Mouse (Mus musculus): ENCODE measurements around the gene Sdf2. TPM values are rescaled to one million over a fixed set of nuclear protein-coding genes. Genes with fewer than 3 reads are reported as not detected.
A peak's percentile ranks its signal among the peaks of the same experiment; 100 is the strongest.
"Not testable (repeated sequence)": the region's sequence is repeated elsewhere in the genome, so short reads cannot be mapped to it uniquely, and the experiment has no call there.

Sdf2 gene
- polyA plus RNA-seq, 1 experiment from 2014 or later, result 110 TPM

DNA sequence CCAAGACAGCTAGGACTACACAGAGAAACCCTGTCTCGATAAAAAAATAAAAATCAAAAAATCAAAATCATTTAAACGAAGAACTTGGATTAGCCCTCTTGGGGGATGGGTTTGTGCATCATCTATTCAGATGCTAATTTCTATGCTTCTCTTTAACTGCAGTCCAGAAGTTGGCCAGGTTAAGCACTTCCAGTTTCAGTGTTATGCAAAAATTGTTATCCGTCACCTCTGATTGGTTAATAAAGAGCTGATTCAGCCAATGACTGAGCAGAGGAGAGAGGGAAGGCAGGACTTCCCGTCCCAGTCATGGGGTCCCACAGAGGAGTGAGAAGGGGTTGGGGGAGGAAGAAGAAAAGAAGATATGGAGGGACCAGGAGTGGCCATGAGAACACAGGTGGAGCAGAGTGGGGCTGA lies 2.2 kb downstream of the Sdf2 start:
- H3K9ac ChIP-seq (ENCODE audit: low read depth, low read length), result no peak overlapping the region
- H3K4me2 ChIP-seq (ENCODE audit: low read length), result no peak overlapping the region
- 52% methylated on average over 4 of the region's 4 CpGs for WGBS
- H3K36me3 ChIP-seq (ENCODE audit: control insufficient read depth, insufficient read depth, low read length), result peaks cover 5% of the 10 kb centered on the region
- no peak for ATAC-seq
- no peaks in the 10 kb centered on the region for H3K9me3 ChIP-seq (ENCODE audit: control insufficient read depth, low read length)
- H3K4me1 ChIP-seq (ENCODE audit: control insufficient read depth, insufficient read depth, low read depth, low read length), result peaks cover 35% of the 10 kb centered on the region
- H3K27ac ChIP-seq (ENCODE audit: low read depth, low read length), result no peak overlapping the region
- H3K4me3 ChIP-seq (ENCODE audit: low read length), result no peak overlapping the region
- no peaks in the 10 kb centered on the region for H3K27me3 ChIP-seq (replicated peaks; ENCODE audit: control insufficient read depth, insufficient read depth, low read length)

DNA sequence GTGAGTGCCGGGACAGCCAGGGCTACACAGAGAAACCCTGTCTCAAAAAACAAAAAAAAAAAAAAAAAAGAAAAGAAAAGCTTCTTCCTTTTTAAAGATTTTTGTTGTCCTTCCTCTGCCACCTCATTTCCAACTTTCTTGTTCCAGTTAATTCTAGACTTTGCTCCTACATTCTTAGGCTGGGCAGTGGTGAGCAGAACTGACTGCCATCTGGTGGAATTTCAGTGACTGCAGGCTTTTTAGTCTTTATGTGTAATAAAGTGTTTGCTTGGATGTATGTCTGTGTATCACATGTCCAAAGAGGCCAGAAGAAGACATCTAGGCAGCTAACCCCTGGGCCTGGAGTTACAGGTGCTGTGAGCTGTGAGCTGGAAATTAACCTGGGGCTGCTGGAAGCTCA lies 11.1 kb downstream of the Sdf2 start:
- H3K9ac ChIP-seq (ENCODE audit: low read depth, low read length), result no peak overlapping the region
- no peak overlapping the region for H3K4me3 ChIP-seq (ENCODE audit: low read length)
- no peak for ATAC-seq
- peaks cover 13% of the 10 kb centered on the region for H3K36me3 ChIP-seq (ENCODE audit: control insufficient read depth, insufficient read depth, low read length)
- no peaks in the 10 kb centered on the region for H3K4me1 ChIP-seq (ENCODE audit: control insufficient read depth, insufficient read depth, low read depth, low read length)
- no peaks in the 10 kb centered on the region for H3K27me3 ChIP-seq (replicated peaks; ENCODE audit: control insufficient read depth, insufficient read depth, low read length)
- no peaks in the 10 kb centered on the region for H3K9me3 ChIP-seq (ENCODE audit: control insufficient read depth, low read length)
- no peak overlapping the region for H3K27ac ChIP-seq (ENCODE audit: low read depth, low read length)
- WGBS, result 94% methylated on average over 1 of the region's 1 CpGs
- H3K4me2 ChIP-seq (ENCODE audit: low read length), result no peak overlapping the region

DNA sequence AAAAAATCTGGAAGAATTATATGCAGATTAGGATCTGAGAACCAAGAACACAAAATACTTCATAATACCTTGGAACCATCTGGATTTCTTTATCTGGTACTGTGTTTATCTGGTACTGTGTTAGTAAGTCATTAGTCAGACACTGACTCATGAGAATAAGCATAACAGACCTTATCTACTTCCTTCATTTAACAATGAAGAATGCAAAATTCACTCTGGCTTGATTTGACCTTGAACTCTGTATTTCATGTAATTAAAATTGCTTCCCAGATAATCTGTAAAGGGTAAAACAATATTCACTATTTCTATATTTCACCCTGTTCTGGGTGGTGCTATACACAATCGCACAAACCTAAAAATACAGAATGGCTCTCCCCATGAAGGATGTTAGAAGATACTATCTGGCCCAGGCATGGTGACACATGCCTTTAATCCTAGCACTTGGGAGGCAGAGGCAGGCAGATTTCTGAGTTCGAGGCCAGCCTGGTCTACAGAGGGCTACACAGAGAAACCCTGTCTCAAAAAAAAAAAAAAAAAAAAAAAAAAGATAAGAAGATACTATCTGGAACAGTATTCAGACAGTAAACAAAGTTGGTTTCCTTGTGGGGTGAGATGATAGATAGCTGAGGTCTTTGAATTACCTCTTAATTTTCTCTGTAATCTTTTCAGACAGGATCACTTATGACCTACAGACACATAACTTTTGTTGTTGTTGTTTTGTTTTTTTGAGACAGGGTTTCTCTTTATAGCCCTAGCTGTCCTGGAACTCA lies 15.1 kb downstream of the Sdf2 start:
- Histone ChIP-seq H3K27me3 (replicated peaks; ENCODE audit: control insufficient read depth, insufficient read depth, low read length) (no peaks in the 10 kb centered on the region), H3K36me3 (ENCODE audit: control insufficient read depth, insufficient read depth, low read length) (peaks cover 12% of the 10 kb centered on the region), H3K27ac (ENCODE audit: low read depth, low read length) (no peak overlapping the region), H3K4me1 (ENCODE audit: control insufficient read depth, insufficient read depth, low read depth, low read length) (peaks cover 10% of the 10 kb centered on the region), H3K4me3 (ENCODE audit: low read length) (peak overlapping the region; percentile 89), H3K9me3 (ENCODE audit: control insufficient read depth, low read length) (no peaks in the 10 kb centered on the region), H3K4me2 (ENCODE audit: low read length) (peak overlapping the region; percentile 77), H3K9ac (ENCODE audit: low read depth, low read length) (no peak overlapping the region)
- WGBS, result 95% methylated on average over 2 of the region's 2 CpGs
- ATAC-seq, result no peak

DNA sequence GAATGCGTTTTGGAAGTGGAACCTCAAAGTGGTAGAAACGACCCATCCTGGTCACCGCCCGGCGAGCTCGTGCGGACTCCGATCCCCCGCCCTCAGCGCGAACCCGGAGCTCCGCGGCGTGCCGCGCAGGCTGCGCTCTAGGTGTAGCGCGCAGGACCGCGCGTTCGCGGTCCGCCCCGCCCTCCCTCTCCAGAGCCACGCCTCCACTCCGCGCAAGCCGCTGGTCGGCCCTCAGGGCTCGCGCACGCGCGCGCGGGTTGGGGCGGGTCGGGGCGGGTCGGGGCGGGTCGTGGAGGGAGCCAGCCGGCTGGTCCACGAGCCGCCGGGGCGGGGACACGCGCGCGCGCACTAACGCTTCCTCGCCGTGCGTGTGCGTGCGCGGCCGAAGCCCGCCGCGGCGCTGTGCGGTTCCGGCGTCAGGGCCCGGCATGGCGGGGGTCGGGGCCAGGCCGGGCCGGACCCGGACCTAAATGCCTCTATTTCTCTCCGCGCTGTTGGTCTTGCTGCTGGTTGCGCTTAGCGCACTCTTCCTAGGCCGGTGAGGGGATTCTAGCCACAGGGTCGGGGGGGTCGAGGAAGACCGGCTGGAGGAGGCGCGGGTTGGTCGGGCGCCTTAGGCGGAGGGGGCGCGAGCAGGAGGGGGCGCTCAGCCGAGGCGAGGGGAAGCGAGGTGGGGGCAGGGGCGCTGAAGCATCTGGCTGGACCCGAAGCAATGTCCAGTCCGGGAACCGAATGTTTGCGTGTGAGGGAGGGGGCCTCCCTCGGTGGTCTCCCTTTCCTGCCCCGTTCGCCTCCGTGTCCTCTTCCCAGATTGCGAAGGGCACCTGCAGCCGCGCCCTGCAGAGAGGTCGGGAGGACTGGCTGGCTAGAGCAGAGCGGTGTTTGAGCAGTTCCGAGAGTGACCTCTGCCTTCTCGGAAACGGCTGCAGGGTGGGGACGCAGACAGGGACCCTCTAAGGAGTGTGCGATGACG lies 16.1 kb downstream of the Sdf2 start, which contains the start of gene 2610507B11Rik:
Gene 2610507B11Rik, plus strand, starts transcription at position 373 of the 973 bp plus-strand sequence.
- Histone ChIP-seq H3K4me2 (ENCODE audit: low read length) (peak within 1 kb of the TSS; percentile 77), H3K9ac (ENCODE audit: low read depth, low read length) (peak within 1 kb of the TSS; percentile 89), H3K9me3 (ENCODE audit: control insufficient read depth, low read length) (no peaks in the 10 kb centered on the region), H3K27ac (ENCODE audit: low read depth, low read length) (peak within 1 kb of the TSS; percentile 86), H3K36me3 (ENCODE audit: control insufficient read depth, insufficient read depth, low read length) (peaks cover 18% of the 10 kb centered on the region), H3K27me3 (replicated peaks; ENCODE audit: control insufficient read depth, insufficient read depth, low read length) (no peaks in the 10 kb centered on the region), H3K4me3 (ENCODE audit: low read length) (peak within 1 kb of the TSS; percentile 89), H3K4me1 (ENCODE audit: control insufficient read depth, insufficient read depth, low read depth, low read length) (peaks cover 10% of the 10 kb centered on the region)
- under 1% methylated on average over 86 of the region's 115 CpGs for WGBS
- peak; percentile 97 for ATAC-seq

DNA sequence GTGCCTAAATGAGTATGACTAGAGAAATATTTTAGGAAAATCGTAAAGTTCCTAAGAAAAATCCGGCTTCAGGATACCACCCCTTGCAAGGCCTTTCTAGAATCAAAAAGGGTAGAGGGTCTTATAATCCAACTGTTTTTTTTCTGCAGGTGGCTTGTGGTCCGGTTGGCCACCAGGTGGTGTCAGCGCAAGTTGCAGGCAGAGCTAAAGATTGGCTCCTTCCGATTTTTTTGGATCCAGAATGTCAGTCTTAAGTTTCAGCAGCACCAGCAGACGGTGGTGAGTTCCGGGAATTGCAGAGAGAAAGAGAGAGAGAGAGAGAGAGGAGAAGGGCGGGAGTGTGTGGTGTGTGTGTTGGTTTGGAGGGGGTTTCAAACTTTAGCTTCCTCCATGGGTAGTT lies 17.0 kb downstream of the Sdf2 start:
- H3K4me2 ChIP-seq (ENCODE audit: low read length), result peak overlapping the region; percentile 77
- H3K36me3 ChIP-seq (ENCODE audit: control insufficient read depth, insufficient read depth, low read length), result peaks cover 25% of the 10 kb centered on the region
- peaks cover 10% of the 10 kb centered on the region for H3K4me1 ChIP-seq (ENCODE audit: control insufficient read depth, insufficient read depth, low read depth, low read length)
- H3K27me3 ChIP-seq (replicated peaks; ENCODE audit: control insufficient read depth, insufficient read depth, low read length), result no peaks in the 10 kb centered on the region
- no peak overlapping the region for H3K27ac ChIP-seq (ENCODE audit: low read depth, low read length)
- peak overlapping the region; percentile 89 for H3K4me3 ChIP-seq (ENCODE audit: low read length)
- ATAC-seq, result no peak
- peak overlapping the region; percentile 43 for H3K9ac ChIP-seq (ENCODE audit: low read depth, low read length)
- H3K9me3 ChIP-seq (ENCODE audit: control insufficient read depth, low read length), result no peaks in the 10 kb centered on the region
- WGBS, result 4% methylated on average over 8 of the region's 8 CpGs

DNA sequence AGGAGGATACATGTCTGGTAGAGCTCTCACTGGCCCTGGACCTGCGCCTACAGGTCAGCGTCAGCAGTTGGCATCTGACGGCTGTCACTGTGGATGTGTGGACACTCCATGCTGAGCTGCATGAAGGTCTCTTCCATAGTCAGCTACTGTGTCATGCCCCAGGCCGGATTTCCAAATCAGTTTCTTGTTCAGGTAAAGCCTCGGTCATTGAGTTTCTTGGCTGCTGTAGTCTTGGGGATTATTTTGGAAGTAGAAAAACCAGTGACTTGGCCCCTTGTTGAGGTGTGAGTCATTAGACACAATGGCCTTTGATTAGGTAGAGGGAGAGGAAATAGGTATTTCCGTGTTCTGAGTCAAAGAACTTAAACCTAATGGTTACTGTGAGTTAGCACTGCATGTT lies 20.0 kb downstream of the Sdf2 start:
- Histone ChIP-seq H3K36me3 (ENCODE audit: control insufficient read depth, insufficient read depth, low read length) (peaks cover 46% of the 10 kb centered on the region), H3K4me3 (ENCODE audit: low read length) (no peak overlapping the region), H3K9ac (ENCODE audit: low read depth, low read length) (no peak overlapping the region), H3K27me3 (replicated peaks; ENCODE audit: control insufficient read depth, insufficient read depth, low read length) (no peaks in the 10 kb centered on the region), H3K4me1 (ENCODE audit: control insufficient read depth, insufficient read depth, low read depth, low read length) (peaks cover 10% of the 10 kb centered on the region), H3K27ac (ENCODE audit: low read depth, low read length) (no peak overlapping the region), H3K4me2 (ENCODE audit: low read length) (no peak overlapping the region), H3K9me3 (ENCODE audit: control insufficient read depth, low read length) (no peaks in the 10 kb centered on the region)
- 98% methylated on average over 6 of the region's 6 CpGs for WGBS
- no peak for ATAC-seq

DNA sequence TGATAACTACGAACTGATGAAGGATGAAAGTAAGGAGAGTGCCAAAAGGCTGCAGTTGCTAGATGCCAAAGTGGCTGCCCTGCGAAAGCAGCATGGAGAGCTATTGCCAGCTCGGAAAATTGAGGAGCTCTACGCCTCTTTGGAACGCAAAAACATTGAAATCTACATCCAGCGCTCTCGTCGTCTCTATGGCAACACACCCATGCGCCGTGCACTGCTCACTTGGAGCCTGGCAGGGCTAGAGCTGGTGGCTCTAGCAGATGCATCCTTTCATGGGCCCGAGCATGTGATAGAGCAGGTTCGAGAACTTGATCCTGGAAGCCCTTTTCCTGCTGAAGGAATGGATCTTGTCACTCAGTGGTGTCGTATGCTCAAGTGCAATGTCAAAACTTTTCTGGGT lies 26.4 kb downstream of the Sdf2 start:
- peaks cover 75% of the 10 kb centered on the region for H3K36me3 ChIP-seq (ENCODE audit: control insufficient read depth, insufficient read depth, low read length)
- no peak overlapping the region for H3K27ac ChIP-seq (ENCODE audit: low read depth, low read length)
- ATAC-seq, result no peak
- H3K4me3 ChIP-seq (ENCODE audit: low read length), result no peak overlapping the region
- H3K9ac ChIP-seq (ENCODE audit: low read depth, low read length), result no peak overlapping the region
- no peaks in the 10 kb centered on the region for H3K4me1 ChIP-seq (ENCODE audit: control insufficient read depth, insufficient read depth, low read depth, low read length)
- 89% methylated on average over 13 of the region's 13 CpGs for WGBS
- no peaks in the 10 kb centered on the region for H3K27me3 ChIP-seq (replicated peaks; ENCODE audit: control insufficient read depth, insufficient read depth, low read length)
- H3K4me2 ChIP-seq (ENCODE audit: low read length), result no peak overlapping the region
- H3K9me3 ChIP-seq (ENCODE audit: control insufficient read depth, low read length), result no peaks in the 10 kb centered on the region

DNA sequence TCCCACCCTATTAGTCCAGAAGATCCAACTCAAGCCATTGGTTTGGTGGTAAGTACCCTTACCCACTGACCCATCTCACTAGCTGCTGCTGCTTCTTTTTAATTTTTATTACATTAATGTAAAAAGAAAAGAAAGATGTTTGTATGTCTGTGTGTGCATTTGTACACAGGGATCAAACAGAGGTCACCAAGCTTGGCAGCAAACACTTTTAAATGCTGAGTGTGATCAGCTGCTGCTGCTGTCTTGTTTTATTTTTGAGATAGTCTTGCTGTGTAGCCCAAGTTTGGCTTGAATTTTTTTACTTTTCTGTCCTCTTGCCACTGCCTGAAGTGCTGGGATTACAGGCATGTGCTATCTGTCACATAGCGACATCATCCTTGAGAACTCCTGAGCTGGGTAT lies 30.1 kb downstream of the Sdf2 start:
- H3K4me2 ChIP-seq (ENCODE audit: low read length), result no peak overlapping the region
- no peak overlapping the region for H3K4me3 ChIP-seq (ENCODE audit: low read length)
- no peaks in the 10 kb centered on the region for H3K27me3 ChIP-seq (replicated peaks; ENCODE audit: control insufficient read depth, insufficient read depth, low read length)
- no peak overlapping the region for H3K9ac ChIP-seq (ENCODE audit: low read depth, low read length)
- ATAC-seq, result no peak
- no peaks in the 10 kb centered on the region for H3K9me3 ChIP-seq (ENCODE audit: control insufficient read depth, low read length)
- whole genome bisulfite sequencing, result 100% methylated on average over 1 of the region's 1 CpGs
- peaks cover 81% of the 10 kb centered on the region for H3K36me3 ChIP-seq (ENCODE audit: control insufficient read depth, insufficient read depth, low read length)
- no peaks in the 10 kb centered on the region for H3K4me1 ChIP-seq (ENCODE audit: control insufficient read depth, insufficient read depth, low read depth, low read length)
- H3K27ac ChIP-seq (ENCODE audit: low read depth, low read length), result no peak overlapping the region

DNA sequence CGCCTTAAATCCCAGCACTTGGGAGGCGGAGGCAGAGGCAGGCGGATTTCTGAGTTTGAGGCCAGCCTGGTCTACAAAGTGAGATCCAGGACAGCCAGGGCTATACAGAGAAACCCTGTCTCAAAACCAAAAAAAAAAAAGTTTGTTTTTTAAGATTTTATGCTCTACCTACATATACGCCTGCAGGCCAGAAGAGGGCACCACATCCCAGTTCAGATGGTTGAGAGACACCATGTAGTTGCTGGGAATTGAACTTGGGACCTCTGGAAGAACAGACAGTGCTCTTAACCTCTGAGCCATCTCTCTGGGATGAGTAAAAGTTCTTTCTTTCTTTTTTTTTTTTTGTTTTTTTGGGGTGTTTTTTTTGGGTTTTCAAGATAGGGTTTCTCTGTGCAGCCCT lies 30.6 kb downstream of the Sdf2 start:
- ATAC-seq; H3K4me3 ChIP-seq (ENCODE audit: low read length); H3K9ac ChIP-seq (ENCODE audit: low read depth, low read length); H3K4me1 ChIP-seq (ENCODE audit: control insufficient read depth, insufficient read depth, low read depth, low read length); H3K4me2 ChIP-seq (ENCODE audit: low read length); H3K27ac ChIP-seq (ENCODE audit: low read depth, low read length); H3K9me3 ChIP-seq (ENCODE audit: control insufficient read depth, low read length); H3K27me3 ChIP-seq (replicated peaks; ENCODE audit: control insufficient read depth, insufficient read depth, low read length): not testable (repeated sequence)
- H3K36me3 ChIP-seq (ENCODE audit: control insufficient read depth, insufficient read depth, low read length), result peaks cover 84% of the 10 kb centered on the region
- WGBS, result 92% methylated on average over 4 of the region's 4 CpGs
